Mouse (Mus musculus) frontal cortex, adult 2 months (tissue): ENCODE data around the gene Grik3. TPM values are rescaled to one million over a fixed set of nuclear protein-coding genes. Genes with fewer than 3 reads are reported as not detected.

Experiments
- DNase-seq, 2 experiments: peaks; one replicate each; pipeline ENCODE4 v3.0.0; 2022; ENCODE audit warnings: low spot score in 1 of 2; ENCODE audit errors: extremely low spot score in 1 of 2
- polyA plus RNA-seq: library from polyadenylated mRNA; depleted of rRNA; stranded (reverse); fragments of >200 nt; gene quantifications from 2 replicates; pipeline ENCODE4 v1.2.3, GENCODE M21; 2012

Grik3 gene
- polyA plus RNA-seq, 1 experiment, result 40.7 TPM

GRCm38 (mm10) chr4:125636616-125637304 lies 146.3 kb downstream of the Grik3 start:
- DNase-seq, result peak in 1 of 2 experiments; percentile 32

GRCm38 (mm10) chr4:125637364-125637763 lies 146.9 kb downstream of the Grik3 start:
- no peak for DNase-seq

GRCm38 (mm10) chr4:125640520-125640919 lies 150.0 kb downstream of the Grik3 start:
- no peak for DNase-seq

- DNase-seq, result no peak
Observed at GRCm38 (mm10) chr4:125640921-125641663, 150.6 kb downstream of the Grik3 start.

- peak; percentile 48 to 63 for DNase-seq
Observed at GRCm38 (mm10) chr4:125644581-125645568, 154.4 kb downstream of the Grik3 start.

GRCm38 (mm10) chr4:125651676-125652246 lies 161.3 kb downstream of the Grik3 start:
- DNase-seq, result no peak

GRCm38 (mm10) chr4:125656031-125656430 lies 165.5 kb downstream of the Grik3 start:
- DNase-seq, result no peak

GRCm38 (mm10) chr4:125658376-125658775 lies 167.9 kb downstream of the Grik3 start:
- no peak for DNase-seq

GRCm38 (mm10) chr4:125661982-125662381 lies 171.5 kb downstream of the Grik3 start:
- no peak for DNase-seq

- DNase-seq, result no peak
Observed at GRCm38 (mm10) chr4:125663262-125663661, 172.8 kb downstream of the Grik3 start.

- DNase-seq, result no peak
Observed at GRCm38 (mm10) chr4:125665955-125666354, 175.5 kb downstream of the Grik3 start.

- DNase-seq, result peak in 1 of 2 experiments; percentile 70
Observed at GRCm38 (mm10) chr4:125682007-125682406, 191.5 kb downstream of the Grik3 start.

- DNase-seq, result no peak
Observed at GRCm38 (mm10) chr4:125687078-125687477, 196.6 kb downstream of the Grik3 start.

- no peak for DNase-seq
Observed at GRCm38 (mm10) chr4:125695431-125695830, 204.9 kb downstream of the Grik3 start.

- peak in 1 of 2 experiments; percentile 28 for DNase-seq
Observed at GRCm38 (mm10) chr4:125696182-125696939, 205.9 kb downstream of the Grik3 start.

GRCm38 (mm10) chr4:125697626-125698025 lies 207.1 kb downstream of the Grik3 start:
- peak in 1 of 2 experiments; percentile 51 for DNase-seq

GRCm38 (mm10) chr4:125699056-125699455 lies 208.6 kb downstream of the Grik3 start:
- DNase-seq, result peak in 1 of 2 experiments; percentile 45

- peak in 1 of 2 experiments; percentile 39 for DNase-seq
Observed at GRCm38 (mm10) chr4:125700331-125700730, 209.8 kb downstream of the Grik3 start.

- peak; percentile 79 to 91 for DNase-seq
Observed at GRCm38 (mm10) chr4:125702607-125703309, 212.3 kb downstream of the Grik3 start.
